Mouse (Mus musculus): Measurements from ENCODE around the gene Hint2. TPM values are rescaled to one million over a fixed set of nuclear protein-coding genes. Genes with fewer than 3 reads are reported as not detected.

Hint2 gene
- polyA plus RNA-seq, 1 experiment: 30.1 TPM

DNA sequence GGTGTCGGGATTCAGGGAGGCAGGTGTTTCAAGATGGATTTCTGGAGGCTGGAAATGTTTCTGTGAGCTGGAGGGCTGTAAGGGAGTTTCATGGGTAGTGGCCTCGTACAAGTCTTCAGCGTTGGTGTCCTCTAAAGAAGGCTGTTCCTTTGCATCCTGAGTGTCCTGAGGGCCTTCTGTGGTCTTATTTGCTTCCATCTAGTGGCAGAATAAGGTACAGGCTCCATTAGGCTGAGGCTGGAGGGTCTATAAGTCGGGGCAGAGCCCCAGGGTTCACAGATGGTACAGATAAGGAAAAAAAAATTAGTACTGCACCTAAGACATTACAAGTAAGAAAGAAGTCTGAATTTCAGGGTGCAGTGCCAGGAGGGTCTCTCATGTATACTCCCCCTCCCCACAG, 10.1 kb upstream of the Hint2 start:
- peaks cover 24% of the 10 kb centered on the region for H3K4me1 ChIP-seq
- H3K27me3 ChIP-seq (replicated peaks): peaks cover 60% of the 10 kb centered on the region
- H3K9me3 ChIP-seq: no peaks in the 10 kb centered on the region
- no peaks in the 10 kb centered on the region for H3K36me3 ChIP-seq (replicated peaks; ENCODE audit: low read length)
- TF ChIP-seq GATA1 (IDR thresholded peaks at IDR 0.05; ENCODE audit: borderline replicate concordance, low read length) (no peak), FLI1 (IDR thresholded peaks at IDR 0.05; ENCODE audit: low read length) (no peak)
- H3K4me3 ChIP-seq (replicated peaks): no peak overlapping the region

DNA sequence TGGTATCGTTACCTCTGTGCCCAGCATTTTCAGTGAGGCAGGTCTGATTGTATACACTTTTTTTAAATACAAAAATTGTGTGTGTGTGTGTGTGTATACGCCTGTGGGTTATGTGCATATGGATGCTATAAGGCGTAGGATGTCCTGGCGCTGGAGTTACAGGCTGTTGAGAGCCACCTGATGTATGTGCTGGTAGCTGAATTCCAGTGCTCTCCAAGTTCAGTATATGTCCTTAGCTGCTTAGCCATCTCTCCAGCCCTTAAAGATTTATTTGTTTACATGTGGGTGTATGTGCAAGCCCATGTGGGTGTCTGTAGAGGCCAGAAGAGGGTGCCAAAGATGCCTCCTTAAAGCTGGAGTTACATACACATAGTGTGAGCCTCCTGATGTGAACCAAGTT, 880 bp upstream of the Hint2 start:
- no peaks in the 10 kb centered on the region for H3K9me3 ChIP-seq
- H3K4me3 ChIP-seq (replicated peaks): peak overlapping the region; percentile 94
- no peak for TF ChIP-seq GATA1 (IDR thresholded peaks at IDR 0.05; ENCODE audit: borderline replicate concordance, low read length)
- peaks cover 41% of the 10 kb centered on the region for H3K27me3 ChIP-seq (replicated peaks)
- no peaks in the 10 kb centered on the region for H3K36me3 ChIP-seq (replicated peaks; ENCODE audit: low read length)
- H3K4me1 ChIP-seq: peaks cover 12% of the 10 kb centered on the region

DNA sequence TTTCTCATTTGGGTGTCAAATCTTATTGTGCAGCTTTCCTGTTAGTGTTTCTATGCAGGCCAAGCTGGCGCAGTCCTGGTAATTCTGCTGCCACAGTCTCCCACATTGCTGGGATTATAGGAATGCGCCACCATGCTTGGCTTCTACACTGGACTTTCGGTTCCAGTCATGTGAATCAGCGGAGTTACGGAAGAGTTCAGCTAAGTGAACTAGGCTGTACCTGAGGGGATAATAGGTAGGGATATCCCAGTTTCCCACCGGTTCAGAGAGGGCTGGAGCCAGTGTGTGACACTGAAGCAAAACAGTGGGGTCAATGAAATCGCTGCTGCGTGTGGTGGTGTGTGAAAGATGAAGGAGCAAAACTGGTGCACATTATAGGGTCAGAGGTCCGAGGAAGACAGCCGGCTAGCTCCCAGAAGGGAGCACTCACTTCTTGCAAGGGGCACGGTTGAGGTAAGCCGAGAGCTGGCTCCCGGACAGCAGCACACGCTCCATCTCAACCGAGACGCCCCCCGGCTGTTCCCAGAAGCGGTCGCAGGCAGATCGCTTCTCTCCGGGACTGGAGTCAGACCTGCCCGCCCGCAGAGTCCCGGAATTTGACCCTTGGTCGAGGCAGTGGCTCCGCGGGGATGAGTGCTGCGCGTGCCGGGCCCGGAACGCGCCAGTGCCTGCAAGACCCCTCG, 469 bp downstream of the Hint2 start:
- Histone ChIP-seq H3K9me3 (peaks cover 2% of the 10 kb centered on the region; the same call in 1 of the 2 replicates), H3K4me1 (peaks cover 12% of the 10 kb centered on the region), H3K36me3 (replicated peaks; ENCODE audit: low read length) (no peaks in the 10 kb centered on the region), H3K27me3 (replicated peaks) (peaks cover 30% of the 10 kb centered on the region), H3K4me3 (replicated peaks) (peak overlapping the region; percentile 94)
- TF ChIP-seq GATA1 (IDR thresholded peaks at IDR 0.05; ENCODE audit: borderline replicate concordance, low read length): no peak
- no peak for TF ChIP-seq FLI1 (IDR thresholded peaks at IDR 0.05; ENCODE audit: low read length)

DNA sequence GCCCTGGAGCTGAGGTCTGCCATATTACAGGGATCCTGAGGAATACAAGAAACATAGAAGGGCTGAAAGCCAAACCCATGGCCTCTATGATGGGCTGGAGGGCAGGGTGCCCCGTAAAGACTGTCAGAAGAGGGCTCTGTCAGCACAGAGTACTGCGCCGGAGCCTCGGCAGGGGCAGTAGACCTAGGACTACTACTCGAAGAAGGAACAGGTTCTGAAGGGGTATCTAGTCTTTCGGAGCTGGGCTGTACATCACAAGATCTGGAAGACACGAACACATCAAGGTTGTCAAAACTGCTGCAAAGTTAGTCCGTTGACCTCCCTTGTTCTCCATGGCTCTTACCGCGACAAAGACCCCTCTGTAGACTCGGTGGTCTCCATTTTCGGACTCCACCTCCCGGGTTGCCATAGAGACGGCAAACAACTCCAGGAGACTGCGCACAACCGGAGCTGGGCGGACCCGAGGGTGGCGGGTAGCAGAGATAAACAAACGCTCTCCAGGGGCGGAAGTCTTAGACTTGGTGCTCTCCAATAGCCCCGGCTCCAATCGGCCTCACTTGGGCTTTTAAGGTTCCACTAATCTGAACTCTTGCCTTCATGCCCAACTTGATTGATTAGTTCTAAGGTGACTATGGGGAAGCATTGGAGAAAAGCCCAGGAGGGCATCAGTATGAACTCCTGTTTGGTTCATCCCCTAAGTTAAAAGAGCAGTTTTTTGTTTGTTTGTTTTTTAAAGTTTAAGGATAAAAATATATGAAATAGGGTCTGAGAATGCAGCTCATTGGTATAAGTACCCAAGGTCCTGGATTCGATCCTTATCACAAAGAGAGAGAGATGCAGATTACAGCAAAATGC, 2.9 kb downstream of the Hint2 start, which contains the start of gene Spag8:
Spag8 (minus strand) TSS at position 434 of the 855 bp plus-strand sequence.
- H3K4me3 ChIP-seq (replicated peaks): no peak within 1 kb of the TSS
- H3K4me1 ChIP-seq: peaks cover 12% of the 10 kb centered on the region
- H3K27me3 ChIP-seq (replicated peaks): peaks cover 14% of the 10 kb centered on the region
- no peaks in the 10 kb centered on the region for H3K36me3 ChIP-seq (replicated peaks; ENCODE audit: low read length)
- TF ChIP-seq FLI1 (IDR thresholded peaks at IDR 0.05; ENCODE audit: low read length) (no peak), GATA1 (IDR thresholded peaks at IDR 0.05; ENCODE audit: borderline replicate concordance, low read length) (no peak)
- H3K9me3 ChIP-seq: peaks cover 16% of the 10 kb centered on the region

DNA sequence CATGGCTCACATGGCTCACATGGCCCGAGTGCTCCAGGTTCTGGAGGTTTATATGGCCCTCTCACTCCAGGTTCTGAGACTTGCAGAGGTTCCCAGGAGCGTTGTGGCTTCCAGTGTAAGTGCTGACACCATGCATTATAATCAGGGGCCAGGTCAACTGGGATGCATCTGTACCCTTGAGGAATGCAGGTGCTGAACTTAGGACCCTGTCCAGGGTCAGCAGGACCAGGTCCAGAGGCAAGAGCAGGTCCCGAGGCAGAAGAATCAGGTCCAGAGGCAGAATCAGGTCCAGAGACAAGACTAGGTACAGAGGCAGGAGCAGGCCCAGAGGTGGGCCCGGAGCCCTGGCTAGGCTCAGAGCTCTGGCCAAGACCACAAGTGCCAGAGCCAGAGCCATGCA, 3.5 kb downstream of the Hint2 start:
- Histone ChIP-seq H3K4me3 (replicated peaks) (no peak overlapping the region), H3K27me3 (replicated peaks) (peaks cover 18% of the 10 kb centered on the region), H3K4me1 (peaks cover 12% of the 10 kb centered on the region), H3K36me3 (replicated peaks; ENCODE audit: low read length) (no peaks in the 10 kb centered on the region), H3K9me3 (peaks cover 19% of the 10 kb centered on the region)
- TF ChIP-seq FLI1 (IDR thresholded peaks at IDR 0.05; ENCODE audit: low read length) (no peak), GATA1 (IDR thresholded peaks at IDR 0.05; ENCODE audit: borderline replicate concordance, low read length) (no peak)

DNA sequence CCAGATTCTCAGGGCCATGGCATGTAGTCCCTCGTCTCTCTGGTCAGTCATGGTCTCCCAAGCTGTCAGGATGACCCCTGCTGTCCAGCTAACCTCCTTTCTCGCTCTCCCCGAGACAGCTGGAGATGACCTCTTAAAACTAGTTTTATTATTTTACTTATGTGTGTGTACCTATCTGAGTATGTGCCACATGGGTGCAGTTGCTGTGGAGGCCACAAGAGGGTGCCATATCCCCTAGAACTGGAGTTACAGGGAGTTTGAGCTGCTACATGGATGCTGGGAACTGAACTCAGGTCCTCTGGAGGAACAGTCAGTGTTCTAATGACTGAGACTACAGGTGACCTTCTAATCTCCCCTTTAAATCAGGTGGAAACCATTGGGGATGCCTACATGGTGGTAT, 6.5 kb downstream of the Hint2 start:
- Histone ChIP-seq H3K9me3 (peaks cover 26% of the 10 kb centered on the region), H3K4me3 (replicated peaks) (peak overlapping the region; percentile 51), H3K27me3 (replicated peaks) (peaks cover 36% of the 10 kb centered on the region), H3K4me1 (no peaks in the 10 kb centered on the region), H3K36me3 (replicated peaks; ENCODE audit: low read length) (no peaks in the 10 kb centered on the region)
- TF ChIP-seq GATA1 (IDR thresholded peaks at IDR 0.05; ENCODE audit: borderline replicate concordance, low read length) (no peak), FLI1 (IDR thresholded peaks at IDR 0.05; ENCODE audit: low read length) (no peak)

DNA sequence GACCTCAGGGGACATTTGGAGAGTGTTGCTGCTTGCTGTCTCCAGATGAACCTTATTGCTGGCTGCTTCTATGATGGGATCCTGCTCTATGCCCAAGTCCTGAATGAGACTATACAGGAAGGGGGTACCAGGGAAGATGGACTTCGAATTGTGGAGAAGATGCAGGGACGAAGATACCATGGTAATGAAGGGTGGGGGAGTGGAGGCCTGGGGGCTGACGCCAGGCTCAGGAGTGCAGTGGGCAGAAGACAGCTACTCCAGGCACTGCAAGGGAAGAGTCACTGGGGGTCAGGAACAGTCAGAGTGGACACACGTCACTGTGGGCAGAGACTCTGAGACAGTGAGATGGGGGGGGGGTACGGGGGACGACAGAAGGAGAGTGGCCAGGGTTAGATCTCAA, 15.8 kb downstream of the Hint2 start:
- Histone ChIP-seq H3K27me3 (replicated peaks) (peaks cover 43% of the 10 kb centered on the region), H3K4me3 (replicated peaks) (no peak overlapping the region), H3K4me1 (peaks cover 6% of the 10 kb centered on the region), H3K9me3 (no peaks in the 10 kb centered on the region), H3K36me3 (replicated peaks; ENCODE audit: low read length) (no peaks in the 10 kb centered on the region)
- TF ChIP-seq GATA1 (IDR thresholded peaks at IDR 0.05; ENCODE audit: borderline replicate concordance, low read length) (no peak), FLI1 (IDR thresholded peaks at IDR 0.05; ENCODE audit: low read length) (no peak)

DNA sequence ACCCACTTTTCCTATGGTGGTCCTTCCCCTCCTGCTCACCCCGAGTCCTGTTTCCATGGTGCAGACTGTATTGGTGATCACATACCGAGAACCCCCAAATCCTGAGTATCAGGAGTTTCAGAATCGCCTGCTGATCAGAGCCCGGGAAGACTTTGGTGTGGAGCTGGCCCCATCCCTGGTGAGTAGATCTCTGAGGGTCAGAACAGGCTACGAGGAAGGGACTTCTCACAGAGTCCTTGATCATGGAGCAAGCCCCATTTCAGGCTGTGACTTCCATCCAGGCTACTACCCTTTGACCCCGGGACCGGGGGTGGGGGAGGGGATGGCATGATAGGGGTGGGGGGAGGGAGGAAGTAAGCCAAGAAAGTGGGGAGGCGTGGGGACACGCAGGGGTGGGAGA, 16.2 kb downstream of the Hint2 start:
- Histone ChIP-seq H3K36me3 (replicated peaks; ENCODE audit: low read length) (no peaks in the 10 kb centered on the region), H3K4me1 (peaks cover 6% of the 10 kb centered on the region), H3K4me3 (replicated peaks) (no peak overlapping the region), H3K27me3 (replicated peaks) (peaks cover 48% of the 10 kb centered on the region), H3K9me3 (no peaks in the 10 kb centered on the region)
- TF ChIP-seq GATA1 (IDR thresholded peaks at IDR 0.05; ENCODE audit: borderline replicate concordance, low read length) (no peak), FLI1 (IDR thresholded peaks at IDR 0.05; ENCODE audit: low read length) (no peak)

DNA sequence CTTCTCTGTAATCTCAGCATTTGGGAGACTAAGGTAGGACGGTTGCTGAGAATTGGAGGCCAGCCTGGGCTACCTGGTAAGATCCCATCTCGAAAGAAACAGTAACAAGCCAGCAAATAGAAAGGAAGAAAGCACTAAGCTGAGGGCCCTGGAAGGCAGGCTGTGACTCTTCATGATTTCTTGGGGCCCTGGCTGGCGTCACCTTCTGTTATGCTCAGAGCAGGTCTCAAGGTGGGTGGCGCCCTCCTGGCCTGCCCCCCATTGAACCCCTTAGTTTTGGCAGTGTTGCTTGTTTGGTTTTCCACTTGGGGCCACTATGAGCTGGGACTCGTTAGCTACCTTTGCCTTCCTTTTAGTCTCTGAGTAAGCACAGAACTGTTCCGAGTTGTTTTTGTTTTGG, 19.5 kb downstream of the Hint2 start:
- TF ChIP-seq GATA1 (IDR thresholded peaks at IDR 0.05; ENCODE audit: borderline replicate concordance, low read length) (no peak), FLI1 (IDR thresholded peaks at IDR 0.05; ENCODE audit: low read length) (no peak)
- Histone ChIP-seq H3K36me3 (replicated peaks; ENCODE audit: low read length) (no peaks in the 10 kb centered on the region), H3K27me3 (replicated peaks) (peaks cover 67% of the 10 kb centered on the region), H3K4me3 (replicated peaks) (no peak overlapping the region), H3K4me1 (peaks cover 4% of the 10 kb centered on the region), H3K9me3 (no peaks in the 10 kb centered on the region)

Data from megakaryocyte, embryonic 14.5 days (primary cell).